Mouse (Mus musculus) adipocyte (in vitro differentiated cells): Measurements from ENCODE around the gene Chit1.

ENCODE experiments used
- DNase-seq: peaks from one replicate; pipeline ENCODE4 v3.0.0-alpha.2; 2016; ENCODE audit warnings: low spot score

Gene Chit1

DNA sequence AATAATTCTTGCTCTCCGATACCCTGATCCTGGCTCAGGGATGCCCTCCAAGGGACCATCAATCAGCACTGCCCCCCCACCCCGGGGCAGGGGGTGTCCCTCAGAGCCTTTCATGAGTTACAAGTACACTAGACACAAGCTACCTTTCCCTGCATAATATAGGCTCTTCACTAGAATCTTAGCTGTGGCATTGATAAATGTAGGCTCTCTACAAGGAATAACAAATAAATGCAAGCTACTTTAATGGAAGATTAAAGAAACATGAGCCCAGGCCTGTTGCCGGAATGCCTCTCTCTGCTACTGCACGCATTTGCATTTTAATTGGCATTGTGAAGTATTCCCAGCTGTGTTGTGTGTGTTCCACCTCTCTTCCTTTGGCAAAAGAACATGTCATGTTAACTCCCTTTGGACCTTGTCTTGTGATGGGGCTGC, 31.3 kb downstream of the Chit1 start:
- no peak for DNase-seq

GRCm38 (mm10) chr1:134146066-134146465, 35.0 kb downstream of the Chit1 start:
- DNase-seq: no peak

DNA sequence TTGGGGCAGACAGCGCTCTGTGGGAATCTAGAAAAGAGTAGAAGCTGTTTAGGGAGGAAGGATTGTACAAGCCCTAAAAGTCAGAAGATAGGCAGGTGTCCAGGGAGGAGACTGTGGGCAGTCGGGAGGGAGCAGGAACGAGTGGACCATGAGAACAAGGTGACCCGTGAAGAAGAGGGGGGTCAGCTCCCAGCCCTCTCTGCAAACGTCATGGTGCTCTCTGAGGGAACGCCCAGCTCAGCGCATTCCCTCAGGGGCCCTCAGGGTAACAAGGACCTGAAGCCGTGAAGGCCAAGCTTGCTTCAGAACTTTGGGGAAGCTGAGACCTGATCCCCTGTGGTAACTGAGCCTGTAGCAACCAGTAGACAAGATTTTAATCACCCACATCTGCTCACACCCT, 39.0 kb downstream of the Chit1 start:
- no peak for DNase-seq

DNA sequence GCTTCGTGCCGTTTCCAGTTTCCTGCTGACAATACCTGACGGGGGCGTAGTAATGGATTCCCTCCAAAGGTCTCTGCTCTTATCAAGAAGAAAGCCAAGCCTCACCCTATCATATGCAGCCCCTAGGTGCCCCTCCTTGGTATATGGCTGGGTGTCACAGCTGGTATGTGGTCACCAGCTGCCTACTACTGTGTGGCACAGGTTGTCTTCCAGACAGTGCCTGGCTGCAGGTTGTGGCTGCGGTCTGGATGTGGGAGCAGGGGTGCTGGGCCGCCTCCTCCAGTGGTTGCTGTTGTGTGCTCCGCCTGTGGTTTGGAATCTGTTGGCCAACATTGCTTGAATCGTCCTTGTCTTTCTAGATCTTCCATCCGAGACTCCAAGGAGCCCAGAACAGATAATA, 39.7 kb downstream of the Chit1 start:
- no peak for DNase-seq

- peak; percentile 93 for DNase-seq
Observed at GRCm38 (mm10) chr1:134151655-134152412, 40.8 kb downstream of the Chit1 start.

GRCm38 (mm10) chr1:134152626-134153590, 41.9 kb downstream of the Chit1 start:
- DNase-seq: no peak

GRCm38 (mm10) chr1:134154121-134154520, 43.1 kb downstream of the Chit1 start:
- no peak for DNase-seq

DNA sequence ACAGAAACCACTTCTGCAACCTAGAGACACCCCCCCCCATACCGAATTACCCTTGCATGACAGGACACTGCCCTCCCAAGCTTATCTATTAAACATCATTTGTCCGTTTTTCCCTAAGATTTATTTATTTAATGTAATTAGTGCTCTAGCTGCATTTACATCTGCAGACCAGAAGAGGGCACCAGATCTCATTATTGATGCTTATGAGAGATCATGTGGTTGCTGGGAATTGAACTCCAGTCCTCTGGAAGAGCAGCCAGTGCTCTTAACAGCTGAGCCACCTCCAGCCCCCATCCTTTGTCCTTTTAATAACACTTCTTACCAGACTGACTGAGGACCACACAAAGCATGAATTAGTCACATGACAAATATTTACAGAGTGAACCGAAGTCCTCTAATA, 43.6 kb downstream of the Chit1 start:
- DNase-seq: no peak

- no peak for DNase-seq
Observed at GRCm38 (mm10) chr1:134160404-134160803, 49.4 kb downstream of the Chit1 start.

- DNase-seq: no peak
Observed at GRCm38 (mm10) chr1:134161399-134161798, 50.4 kb downstream of the Chit1 start.

DNA sequence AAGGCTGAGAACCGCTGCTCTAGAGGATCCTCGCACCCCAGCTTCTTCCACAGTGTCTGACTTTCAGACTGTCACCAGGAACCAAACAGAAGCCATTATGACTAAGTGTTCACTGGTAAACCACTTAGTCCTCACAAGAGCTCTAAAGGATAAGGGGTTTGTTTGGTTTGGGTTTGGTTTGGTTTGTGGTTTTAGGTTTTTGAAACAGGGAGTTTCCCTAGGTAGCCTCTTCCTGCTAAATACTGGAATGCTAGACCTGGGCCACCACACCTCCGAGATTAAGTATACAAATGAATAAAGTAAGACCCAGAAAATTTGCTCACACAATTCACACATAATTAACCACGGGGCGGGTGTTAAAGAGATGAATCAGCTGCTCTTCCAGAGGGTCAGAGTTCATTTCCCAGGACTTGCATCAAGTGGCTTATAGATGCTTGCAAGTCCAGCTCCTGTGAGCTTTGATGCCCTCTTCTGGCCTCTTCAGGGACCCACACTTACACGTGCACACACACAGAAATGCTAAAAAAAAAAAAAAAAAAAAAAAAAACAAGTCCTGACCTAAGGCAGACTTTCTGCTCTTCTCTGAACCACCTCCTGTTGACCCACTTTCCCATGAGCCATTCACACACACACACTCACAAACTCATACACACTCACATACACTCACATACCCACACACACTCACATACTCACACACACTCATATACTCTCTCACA, 51.6 kb downstream of the Chit1 start:
- DNase-seq: no peak

DNA sequence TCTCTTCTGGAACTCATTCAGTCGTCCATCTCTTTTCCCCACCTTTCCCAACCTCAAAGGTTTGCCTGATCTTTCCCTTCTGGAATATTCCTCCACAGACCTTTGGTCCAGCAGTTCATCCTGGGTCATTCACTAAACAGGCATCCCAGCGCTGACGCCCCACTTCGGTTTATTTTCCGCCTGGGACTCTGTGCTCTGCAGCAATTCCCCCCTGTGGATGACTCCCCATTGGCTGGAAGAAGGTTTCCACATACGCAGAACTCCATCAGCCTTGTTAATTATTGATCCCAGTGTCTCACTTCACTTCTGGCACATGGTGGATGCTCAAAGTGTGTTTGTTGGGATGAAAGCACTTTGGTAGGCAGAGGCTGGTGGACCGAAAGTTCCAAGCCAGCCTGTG, 52.4 kb downstream of the Chit1 start:
- DNase-seq: no peak

GRCm38 (mm10) chr1:134164454-134164853, 53.4 kb downstream of the Chit1 start:
- DNase-seq: no peak

DNA sequence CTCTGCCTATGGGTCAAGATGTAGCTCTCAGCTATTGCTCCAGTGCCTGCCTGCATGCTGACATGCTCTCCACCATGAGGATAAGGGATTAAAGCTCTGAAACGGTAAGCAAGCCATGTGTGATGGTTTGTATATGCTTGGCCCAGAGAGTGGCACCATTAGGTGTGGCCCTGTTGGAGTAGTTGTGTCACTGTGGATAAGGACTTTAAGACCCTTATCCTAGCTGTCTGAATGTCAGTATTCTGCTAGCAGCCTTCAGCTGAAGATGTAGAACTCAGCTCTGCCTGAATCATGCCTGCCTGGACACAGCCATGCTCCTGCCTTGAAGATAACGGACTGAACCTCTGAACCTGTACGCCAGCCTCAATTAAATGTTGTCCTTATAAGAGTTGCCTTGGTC, 55.5 kb downstream of the Chit1 start:
- DNase-seq: no peak

DNA sequence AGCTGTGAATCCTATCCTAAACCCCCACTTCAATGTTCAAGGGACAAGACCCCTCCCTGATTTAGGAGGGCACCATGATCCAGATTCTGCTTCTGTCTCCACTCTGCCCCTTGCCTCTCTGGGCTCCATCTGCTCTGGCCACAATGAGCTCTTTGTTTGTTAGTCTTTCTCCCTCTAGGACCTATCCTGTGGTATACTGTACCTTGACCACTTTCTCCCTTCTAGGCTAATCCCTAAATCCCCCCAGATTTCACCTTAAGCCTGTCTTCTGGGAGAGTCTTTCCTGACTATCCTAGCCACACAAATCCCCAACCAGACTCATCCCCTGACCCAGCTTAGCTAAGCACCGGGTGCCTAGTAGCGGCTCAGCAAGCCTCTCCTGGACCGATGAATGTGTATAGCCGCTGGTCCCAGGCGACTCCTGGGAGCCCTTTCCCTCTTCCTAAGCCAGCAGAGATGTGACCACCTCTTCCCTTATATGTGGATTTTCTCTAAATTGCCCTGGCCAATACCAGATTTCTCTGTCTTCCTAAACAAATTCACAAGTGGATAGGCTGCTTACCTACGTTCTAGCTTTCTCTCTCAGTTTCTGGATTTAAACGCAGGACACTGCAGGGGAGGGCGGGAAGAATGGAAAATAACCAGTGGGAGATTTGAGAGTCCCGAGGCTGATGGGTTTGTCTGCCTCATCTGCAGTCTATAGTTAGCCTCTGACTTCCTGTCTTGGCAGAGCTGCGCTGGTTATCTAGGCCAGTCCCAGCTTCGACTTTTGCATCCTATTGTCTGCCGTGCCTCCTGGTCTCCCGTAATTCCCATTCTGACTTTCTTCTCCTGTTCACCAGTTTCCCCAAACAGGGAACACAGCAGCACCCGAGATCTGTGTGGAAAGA, 56.6 kb downstream of the Chit1 start:
- DNase-seq: no peak

DNA sequence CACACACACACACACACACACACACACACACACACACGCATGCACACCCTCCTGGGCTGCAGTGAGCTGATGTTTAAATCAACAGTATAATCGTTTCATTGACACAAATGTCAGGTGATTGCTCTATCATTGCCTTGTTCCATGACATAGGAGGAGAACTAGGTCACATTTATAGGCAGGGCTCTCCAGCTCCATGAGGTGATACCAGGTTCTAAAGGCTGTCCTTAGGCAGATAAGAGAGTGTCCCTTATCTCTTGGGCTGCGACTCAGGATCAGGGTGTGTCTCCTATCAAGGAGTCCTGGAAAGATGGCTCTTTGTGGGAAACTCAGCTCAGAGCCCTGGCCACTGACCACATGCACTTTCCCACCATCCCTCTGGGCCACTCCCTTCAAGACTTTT, 57.5 kb downstream of the Chit1 start:
- DNase-seq: no peak

GRCm38 (mm10) chr1:134168985-134169697, 58.1 kb downstream of the Chit1 start:
- no peak for DNase-seq

- DNase-seq: no peak
Observed at GRCm38 (mm10) chr1:134173081-134173480, 62.0 kb downstream of the Chit1 start.

DNA sequence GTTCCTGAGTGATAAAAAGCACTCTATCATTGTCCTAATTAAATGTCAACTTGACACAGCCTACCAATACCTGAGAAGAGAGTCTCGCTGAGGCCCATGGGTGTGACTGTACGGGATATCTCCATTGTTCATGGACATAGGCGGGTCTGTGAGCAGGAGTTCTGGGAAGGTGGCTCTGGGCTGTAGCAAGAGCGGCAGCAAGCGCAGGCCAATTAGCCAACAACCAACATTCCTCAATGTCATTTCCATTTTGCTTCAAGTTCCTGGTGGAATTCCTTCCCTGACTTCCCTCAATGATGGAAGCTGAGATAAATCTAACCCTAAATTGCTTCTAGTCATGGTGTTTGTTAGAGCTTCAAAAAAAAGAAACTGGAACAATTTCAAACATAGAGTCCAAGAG, 66.9 kb downstream of the Chit1 start:
- DNase-seq: no peak

GRCm38 (mm10) chr1:134182025-134182424, 71.0 kb downstream of the Chit1 start, which contains the start of gene Chil1:
TSS of gene Chil1 (plus strand) at chr1:134182176.
- DNase-seq: peak; percentile 28

DNA sequence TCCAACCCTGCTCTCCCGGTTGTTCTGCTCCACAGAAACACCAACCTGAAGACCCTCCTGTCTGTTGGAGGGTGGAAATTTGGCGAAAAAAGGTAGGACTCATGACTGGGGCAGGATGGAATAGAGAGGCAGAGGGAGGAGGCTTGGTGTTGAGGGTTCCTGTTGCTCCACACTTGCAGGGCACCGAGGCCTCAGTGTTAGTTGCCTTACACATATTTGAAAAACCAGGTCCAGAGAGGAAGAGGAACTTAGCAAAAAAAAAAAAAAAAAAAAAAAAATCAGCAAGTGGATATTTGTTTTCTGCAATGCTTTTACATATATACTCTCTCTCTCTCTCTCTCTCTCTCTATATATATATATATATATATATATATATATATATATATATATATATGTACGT, 73.0 kb downstream of the Chit1 start:
- no peak for DNase-seq
